Mouse (Mus musculus): ENCODE measurements around the gene Catsperz.

Catsperz gene

DNA sequence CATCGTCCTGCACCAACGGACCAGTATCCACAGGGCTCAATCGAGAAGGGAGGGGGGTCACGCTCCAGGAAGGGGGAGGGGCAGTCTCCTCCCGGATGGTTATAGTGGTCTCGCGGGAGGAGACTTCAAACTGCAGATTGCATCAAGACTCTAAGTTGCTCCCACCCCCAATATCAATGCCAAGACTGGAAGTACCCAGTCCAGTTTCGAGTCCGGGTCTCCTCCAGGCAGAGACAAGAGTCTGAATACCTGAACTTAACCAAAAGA lies at the start of gene Catsperz:
Catsperz (minus strand) TSS at position 74 of the 267 bp plus-strand sequence.
- POLR2A ChIA-PET: interaction anchor here in 3 of 4 experiments (1.2 to 7.1 kb wide), 7 partner anchors 9 to 114 kb away, joined by 3 to 43 read pairs (median 6); partner anchors contain the start of genes Bad (in 1 of the 3), Fkbp2 (in 1 of the 3), Gpr137 (in 1 of the 3) and Kcnk4 (in 1 of the 3)
- CTCF ChIA-PET: interaction anchor here (0.5 to 4.7 kb wide), 14 partner anchors 9 to 1767 kb away, joined by 3 to 86 read pairs (median 8); partner anchors contain the start of genes Bad (in 2 of the 4), Gpr137 (in 2 of the 4) and Kcnk4 (in 1 of the 4)

DNA sequence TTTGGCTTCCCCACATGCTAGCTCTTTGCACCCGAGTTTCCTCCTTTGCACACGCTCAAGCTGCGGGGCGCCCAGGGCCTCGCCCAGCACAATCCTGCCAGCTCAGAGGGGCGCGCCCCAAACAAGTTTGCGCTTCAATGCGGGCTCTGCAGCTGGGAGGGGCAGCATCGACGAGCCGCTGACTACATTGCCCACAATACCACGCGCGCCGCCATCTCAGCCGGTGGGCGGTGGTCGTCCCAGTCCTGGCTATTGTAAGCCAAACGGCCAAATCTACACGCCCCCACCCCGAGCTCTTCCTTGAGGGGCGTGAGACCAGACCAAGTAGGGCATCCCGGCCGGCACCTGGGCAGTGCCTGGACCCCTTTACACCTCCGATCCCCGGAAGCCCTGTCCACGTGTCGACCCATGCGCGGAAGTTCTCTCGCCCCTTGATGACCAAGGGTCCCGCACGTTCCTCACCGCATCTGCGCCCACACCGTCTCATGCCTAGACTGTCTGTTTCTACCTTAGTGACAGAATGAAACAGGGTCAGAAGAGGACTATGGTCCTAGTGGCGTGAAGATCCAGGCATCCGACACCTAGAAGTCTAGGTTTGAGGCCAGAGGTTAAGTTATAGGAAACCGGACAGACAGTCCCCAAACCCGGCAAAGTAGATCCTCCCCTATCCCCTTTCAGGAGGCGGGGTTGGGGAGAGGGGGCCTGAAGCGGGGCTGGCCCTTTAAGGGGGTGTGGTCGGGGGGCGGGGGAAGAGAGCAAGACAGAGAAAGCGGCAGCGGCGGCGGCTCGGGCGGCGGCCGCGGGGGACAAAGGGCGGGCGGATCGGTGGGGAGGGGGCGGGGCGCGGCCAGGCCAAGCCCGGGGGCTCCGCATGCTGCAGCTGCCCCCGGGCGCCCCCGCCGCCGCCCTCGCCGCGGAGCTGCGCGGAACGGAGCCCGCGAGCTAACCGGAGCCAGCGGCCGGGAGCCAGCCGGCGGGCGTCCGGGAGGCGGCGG lies 49.3 kb upstream of the Catsperz start, which contains the start of gene Ppp1r14b:
Ppp1r14b (plus strand) TSS at position 758 of the 995 bp plus-strand sequence.
- CTCF ChIA-PET: interaction anchor here in 3 of 4 experiments (0.5 to 1.3 kb wide), 14 partner anchors 12 to 1051 kb away, joined by 3 to 5 read pairs (median 3); no protein-coding TSS in a partner anchor
- POLR2A ChIA-PET: interaction anchor here (0.5 to 8.9 kb wide), 46 partner anchors 8 to 1969 kb away, joined by 3 to 99 read pairs (median 5); partner anchors contain the start of genes Nudt22 (in 3 of the 4), Trpt1 (in 3 of the 4), Bad (in 2 of the 4) and Stip1 (in 2 of the 4)

DNA sequence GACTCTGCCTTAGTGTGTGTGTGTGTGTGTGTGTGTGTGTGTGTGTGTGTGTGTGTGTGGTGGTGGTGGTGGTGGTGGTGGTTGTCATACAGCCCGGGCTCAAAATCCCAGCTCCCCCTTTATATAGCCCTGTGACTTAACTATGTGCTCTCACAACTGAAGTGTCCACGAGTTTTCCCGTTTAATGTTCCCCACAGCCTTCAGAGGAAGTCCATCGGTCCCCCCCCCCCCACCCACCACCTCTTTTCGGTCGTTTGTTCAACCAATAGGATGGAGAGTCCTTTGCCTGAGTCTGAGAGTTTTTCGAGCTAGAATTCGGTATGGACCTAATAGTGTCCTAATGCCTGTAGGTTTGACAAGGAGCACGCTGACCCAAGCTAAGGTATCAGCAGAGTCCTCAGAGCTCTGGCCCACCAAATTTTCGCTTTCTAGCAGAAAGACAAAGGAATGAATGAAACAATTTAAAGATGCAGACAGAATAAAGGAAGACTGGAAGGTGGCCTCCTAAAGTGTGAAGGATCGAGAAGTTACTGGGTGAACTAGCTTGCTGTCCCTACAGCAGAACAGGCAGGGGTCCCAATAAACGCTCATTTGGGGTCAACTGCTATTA lies 48.5 kb upstream of the Catsperz start:
- POLR2A ChIA-PET: interaction anchor here (0.5 to 3.3 kb wide), 29 partner anchors 9 to 1970 kb away, joined by 3 to 19 read pairs (median 4); partner anchors contain the start of genes Bad (in 2 of the 4), Nudt22 (in 2 of the 4), Trpt1 (in 2 of the 4) and Catsperz (in 1 of the 4)
- CTCF ChIA-PET: interaction anchor here in 3 of 4 experiments (0.6 to 1.3 kb wide), 11 partner anchors 11 to 1050 kb away, joined by 3 to 5 read pairs (median 3); no protein-coding TSS in a partner anchor

DNA sequence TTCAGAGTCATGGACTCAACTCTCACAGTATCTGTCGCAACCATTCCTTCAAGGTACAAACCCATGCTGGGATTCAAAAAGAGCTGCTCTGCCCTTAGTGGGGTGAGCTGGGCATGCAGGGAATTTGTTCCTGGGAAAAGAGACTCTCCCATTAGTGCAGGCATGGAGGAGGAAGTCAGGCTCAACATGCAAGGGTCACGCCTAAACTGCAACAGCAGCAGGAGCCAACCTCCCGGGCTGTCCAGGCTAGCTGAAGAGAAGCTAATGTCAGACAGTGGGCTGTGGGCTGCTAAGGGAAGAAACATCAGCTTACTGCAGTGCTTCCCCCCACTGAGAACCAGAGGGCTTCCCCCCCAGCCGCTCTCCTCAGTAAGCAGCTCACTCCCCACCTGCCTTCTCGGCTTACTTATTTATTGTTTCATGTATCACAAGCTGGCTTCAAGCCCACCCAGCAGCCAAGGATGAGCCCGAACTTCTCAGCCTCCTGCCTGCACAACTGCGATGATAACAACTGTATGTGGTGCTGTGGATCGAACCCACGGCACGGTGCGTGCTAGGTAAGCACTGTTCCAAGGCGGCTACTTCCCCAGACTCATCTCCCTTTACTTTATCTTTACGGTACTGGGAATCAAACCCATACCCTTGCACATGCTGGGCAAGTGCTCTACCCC lies 47.2 kb upstream of the Catsperz start:
- POLR2A ChIA-PET: interaction anchor here in 3 of 4 experiments (0.6 to 6.9 kb wide), 15 partner anchors 7 to 293 kb away, joined by 3 to 134 read pairs (median 5); partner anchors contain the start of genes Fkbp2 (in 3 of the 3), Vegfb (in 2 of the 3), Bad (in 1 of the 3) and Gpr137 (in 1 of the 3)
- CTCF ChIA-PET: interaction anchor here (0.6 to 6.1 kb wide), 7 partner anchors 7 to 36 kb away, joined by 3 to 89 read pairs (median 13); partner anchors contain the start of genes Fkbp2 (in 2 of the 4) and Bad (in 1 of the 4)

DNA sequence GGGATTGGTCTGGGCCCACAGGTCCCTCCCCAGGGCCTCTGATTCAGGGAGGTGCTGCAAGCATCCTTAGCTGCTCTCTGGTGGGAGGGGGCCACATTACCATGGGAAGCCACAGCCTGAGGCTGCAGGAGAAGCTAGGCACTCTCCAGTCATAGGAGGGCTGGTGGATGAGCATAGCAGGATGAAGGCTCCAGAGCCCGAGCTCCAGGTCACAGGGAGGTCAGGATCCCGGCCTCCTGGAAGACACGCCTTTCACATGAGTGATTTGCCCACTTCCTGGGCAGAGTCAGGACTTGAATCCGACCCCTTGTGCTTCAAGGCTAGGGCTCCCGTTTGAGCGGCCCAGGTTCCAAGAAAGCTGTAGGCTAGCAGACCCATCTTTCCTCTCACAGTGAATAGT lies 46.5 kb upstream of the Catsperz start:
- CTCF ChIA-PET: interaction anchor here (0.6 to 6.1 kb wide), 12 partner anchors 7 to 49 kb away, joined by 3 to 89 read pairs (median 11); partner anchors contain the start of genes Fkbp2 (in 3 of the 4), Bad (in 1 of the 4), Nudt22 (in 1 of the 4) and Trpt1 (in 1 of the 4)
- POLR2A ChIA-PET: interaction anchor here (0.5 to 6.9 kb wide), 29 partner anchors 8 to 1770 kb away, joined by 3 to 134 read pairs (median 5); partner anchors contain the start of genes Fkbp2 (in 3 of the 4), Vegfb (in 2 of the 4), Bad (in 1 of the 4) and Esrra (in 1 of the 4)

DNA sequence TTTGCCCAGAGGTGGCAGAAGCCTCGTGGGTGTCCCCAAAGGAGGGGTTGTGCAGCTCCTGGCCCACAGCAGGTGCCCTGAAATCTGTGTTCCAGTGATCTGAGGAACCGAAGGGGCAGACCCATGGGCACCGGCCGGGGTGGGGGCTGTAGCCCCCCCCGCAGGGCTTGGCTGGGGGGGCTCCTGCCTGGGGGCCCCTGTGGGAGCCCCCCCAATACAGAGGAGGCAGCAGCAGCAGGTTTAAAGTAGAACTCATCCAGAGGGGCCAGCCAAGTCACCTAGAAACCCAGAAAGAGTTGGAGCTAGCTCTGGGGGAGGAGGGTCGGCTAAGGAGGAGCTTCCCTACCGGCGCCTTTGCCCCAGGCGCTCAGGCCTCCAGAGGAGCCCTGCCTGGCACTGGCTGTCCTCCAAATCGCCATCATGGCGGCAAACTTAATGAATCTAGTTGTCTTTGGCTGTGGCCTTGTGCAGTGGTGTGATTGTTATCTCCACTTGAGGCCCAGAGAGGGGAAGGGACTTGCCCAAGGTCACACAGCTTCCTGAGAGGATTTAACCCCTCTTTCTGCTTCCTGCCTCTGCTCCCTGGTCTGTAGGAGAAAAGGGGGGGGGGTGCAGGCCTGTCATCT lies 45.4 kb upstream of the Catsperz start:
- CTCF ChIA-PET: interaction anchor here (0.5 to 6.1 kb wide), 45 partner anchors 8 to 593 kb away, joined by 3 to 89 read pairs (median 5); partner anchors contain the start of genes Fkbp2 (in 3 of the 4), Dnajc4 (in 2 of the 4), Bad (in 1 of the 4) and Catsperz (in 1 of the 4)
- POLR2A ChIA-PET: interaction anchor here (0.5 to 6.9 kb wide), 43 partner anchors 8 to 1753 kb away, joined by 3 to 134 read pairs (median 4); partner anchors contain the start of genes Fkbp2 (in 3 of the 4), Dnajc4 (in 2 of the 4), Gpr137 (in 2 of the 4) and Nudt22 (in 2 of the 4)

DNA sequence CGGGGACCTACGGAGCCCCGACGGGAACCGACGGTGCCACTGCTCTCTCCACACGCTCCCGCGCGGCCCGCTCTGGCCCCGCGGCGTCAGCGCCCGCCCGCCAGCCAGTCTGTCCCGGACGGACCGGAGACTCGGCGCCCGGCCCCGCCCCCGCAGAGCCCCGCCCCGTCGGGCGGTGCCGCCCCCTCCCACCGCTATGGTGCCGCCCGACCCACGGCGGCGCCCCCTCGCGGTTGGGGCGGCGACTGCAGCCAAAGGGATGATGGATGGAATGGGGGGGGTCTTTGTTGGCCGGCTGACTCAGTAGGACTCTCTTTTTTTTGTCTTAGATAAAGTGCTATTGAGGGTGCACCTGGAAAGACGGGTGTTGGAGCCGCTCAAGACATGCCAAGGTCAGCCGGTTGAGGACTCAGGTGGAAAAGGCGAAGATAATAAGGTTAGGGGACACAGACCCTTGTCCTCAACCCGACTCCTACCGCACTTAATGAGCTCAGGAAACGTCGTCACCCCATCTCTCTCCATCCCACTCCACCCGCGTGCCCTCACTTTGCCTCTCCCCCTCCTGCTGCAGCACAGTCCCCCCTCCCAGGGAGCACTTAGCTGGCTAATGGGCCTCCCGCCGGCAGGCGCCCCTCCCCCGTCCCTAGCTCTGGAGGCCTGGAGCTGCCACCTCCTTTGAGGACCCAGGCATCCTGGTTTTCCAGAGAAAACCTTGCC lies 44.6 kb upstream of the Catsperz start:
- ChIA-PET CTCF (interaction anchor here (0.5 to 6.1 kb wide), 44 partner anchors 8 to 593 kb away, joined by 3 to 89 read pairs (median 4); partner anchors contain the start of genes Fkbp2 (in 3 of the 4), Dnajc4 (in 2 of the 4), Bad (in 1 of the 4) and Catsperz (in 1 of the 4)), POLR2A (interaction anchor here (0.6 to 6.9 kb wide), 34 partner anchors 8 to 1512 kb away, joined by 3 to 134 read pairs (median 4); partner anchors contain the start of genes Fkbp2 (in 3 of the 4), Gpr137 (in 2 of the 4), Nudt22 (in 2 of the 4) and Trpt1 (in 2 of the 4))

DNA sequence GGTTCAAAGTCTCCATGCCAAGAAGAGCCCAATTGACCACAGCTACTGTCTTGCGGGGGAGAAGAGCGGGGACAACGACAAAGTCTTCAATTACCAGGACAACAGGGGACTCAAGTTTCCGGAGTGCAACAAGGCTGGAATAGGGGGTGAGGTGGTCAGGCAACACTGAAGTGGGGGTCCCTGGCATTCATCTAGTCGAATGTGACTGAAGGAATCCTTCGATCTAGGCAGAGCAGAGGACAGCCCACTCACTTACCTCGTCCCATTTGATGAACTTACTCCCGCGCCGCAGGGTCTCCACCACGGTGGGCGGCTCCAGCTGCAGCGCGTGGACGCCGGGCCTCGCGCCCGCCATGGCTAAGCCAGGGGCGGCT lies 44.1 kb upstream of the Catsperz start:
- ChIA-PET POLR2A (interaction anchor here in 3 of 4 experiments (0.6 to 6.9 kb wide), 16 partner anchors 8 to 1060 kb away, joined by 3 to 134 read pairs (median 7); partner anchors contain the start of genes Fkbp2 (in 3 of the 3), Nudt22 (in 2 of the 3), Trpt1 (in 2 of the 3) and Stip1 (in 1 of the 3)), CTCF (interaction anchor here (1.0 to 6.1 kb wide), 13 partner anchors 10 to 131 kb away, joined by 3 to 89 read pairs (median 10); partner anchors contain the start of genes Fkbp2 (in 3 of the 4), Catsperz (in 1 of the 4), Dnajc4 (in 1 of the 4) and Esrra (in 1 of the 4))

DNA sequence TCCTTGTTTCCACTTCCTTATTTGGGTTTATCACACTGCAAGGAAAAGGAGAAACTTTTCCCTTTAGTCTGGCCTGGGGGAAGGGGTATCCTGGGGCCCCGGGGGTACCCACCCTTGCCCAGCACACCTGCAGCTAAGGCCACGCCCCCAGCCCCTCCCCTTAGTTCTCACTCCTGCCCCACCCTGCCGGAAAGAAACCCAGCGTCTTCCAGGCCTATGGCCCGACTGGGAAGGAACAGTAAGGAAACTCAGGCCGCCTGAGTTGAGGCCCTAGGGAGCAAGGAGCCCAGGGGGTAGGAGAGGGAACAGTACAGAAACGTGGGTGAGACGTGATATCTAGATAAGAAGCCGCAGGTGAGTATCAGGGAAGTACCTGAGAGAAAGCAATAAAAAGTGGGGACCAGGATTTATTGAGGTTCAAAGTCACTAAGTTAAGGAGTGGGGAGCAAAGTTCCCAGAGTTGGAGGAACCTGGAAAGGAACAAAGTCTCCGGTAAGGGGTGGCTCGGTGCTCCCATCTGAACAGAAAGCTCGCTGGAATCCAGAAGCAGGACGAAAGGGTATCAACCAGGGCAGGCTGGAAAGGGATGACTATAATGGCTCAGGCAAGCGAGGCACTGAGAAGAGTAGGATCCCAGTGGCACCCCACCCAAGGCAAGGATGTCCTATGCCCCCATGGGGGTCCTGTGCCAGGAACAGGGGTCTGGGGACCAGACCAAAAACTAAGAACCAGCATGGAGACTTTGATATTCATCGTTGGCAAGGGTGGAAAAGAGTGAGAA lies 43.5 kb upstream of the Catsperz start:
- POLR2A ChIA-PET: interaction anchor here in 3 of 4 experiments (0.6 to 6.9 kb wide), 10 partner anchors 8 to 1745 kb away, joined by 3 to 134 read pairs (median 4); partner anchors contain the start of genes Fkbp2 (in 2 of the 3), Nudt22 (in 1 of the 3) and Trpt1 (in 1 of the 3)
- CTCF ChIA-PET: interaction anchor here in 3 of 4 experiments (2.2 to 6.1 kb wide), 4 partner anchors 10 to 16 kb away, joined by 14 to 89 read pairs (median 34); partner anchors contain the start of gene Fkbp2 (in 2 of the 3)

DNA sequence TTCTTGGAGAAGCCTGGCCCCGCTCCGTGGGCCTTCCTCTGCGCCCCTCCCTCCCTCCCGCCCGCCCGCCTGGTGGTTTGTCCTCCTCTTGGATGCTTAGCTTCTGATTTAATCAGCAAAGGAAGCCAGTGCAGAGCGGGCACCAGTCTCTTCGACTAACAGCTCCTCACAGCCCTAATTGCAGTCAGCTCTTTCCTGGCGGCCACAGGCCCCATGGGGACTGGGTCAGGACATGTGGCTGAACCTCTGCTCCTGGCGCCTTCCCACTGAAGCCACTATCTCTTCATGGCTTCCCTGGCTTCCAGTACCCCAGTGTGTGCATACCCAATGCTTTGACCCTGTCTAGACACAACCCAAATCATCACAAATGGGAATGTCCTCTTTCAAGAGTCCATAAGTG lies 31.3 kb upstream of the Catsperz start:
- POLR2A ChIA-PET: interaction anchor here in 3 of 4 experiments (0.6 to 12.2 kb wide), 19 partner anchors 9 to 567 kb away, joined by 3 to 134 read pairs (median 4); partner anchors contain the start of genes Bad (in 2 of the 3), Dnajc4 (in 2 of the 3), Gpr137 (in 2 of the 3) and Nudt22 (in 2 of the 3)
- CTCF ChIA-PET: interaction anchor here (0.5 to 7.6 kb wide), 9 partner anchors 13 to 122 kb away, joined by 3 to 41 read pairs (median 4); partner anchors contain the start of genes Catsperz (in 1 of the 4) and Plcb3 (in 1 of the 4)

DNA sequence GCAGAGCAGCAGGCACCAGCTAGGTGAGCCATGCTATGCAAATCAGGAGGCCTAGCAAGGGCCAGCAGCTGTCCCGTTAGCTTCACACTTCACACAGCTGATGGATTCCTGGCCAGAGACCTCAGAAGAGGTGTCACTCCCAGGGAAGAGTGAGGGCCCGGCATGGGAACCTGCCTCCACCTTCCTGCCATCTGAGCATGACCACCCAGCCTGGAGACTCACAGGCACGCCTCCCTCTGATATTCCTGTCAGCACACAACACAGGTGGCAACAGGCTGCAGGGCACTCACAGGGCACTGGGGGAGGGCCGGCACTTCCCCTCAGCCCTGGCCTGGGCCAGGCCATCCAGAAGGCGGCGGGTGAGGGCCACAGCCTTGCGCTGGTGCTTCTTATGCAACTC lies 30.2 kb upstream of the Catsperz start:
- POLR2A ChIA-PET: interaction anchor here in 3 of 4 experiments (0.9 to 12.2 kb wide), 12 partner anchors 8 to 41 kb away, joined by 3 to 134 read pairs (median 4); partner anchors contain the start of genes Dnajc4 (in 2 of the 3), Nudt22 (in 2 of the 3), Trpt1 (in 2 of the 3) and Bad (in 1 of the 3)
- CTCF ChIA-PET: interaction anchor here in 3 of 4 experiments (1.2 to 7.6 kb wide), 6 partner anchors 14 to 65 kb away, joined by 3 to 41 read pairs (median 5); no protein-coding TSS in a partner anchor

DNA sequence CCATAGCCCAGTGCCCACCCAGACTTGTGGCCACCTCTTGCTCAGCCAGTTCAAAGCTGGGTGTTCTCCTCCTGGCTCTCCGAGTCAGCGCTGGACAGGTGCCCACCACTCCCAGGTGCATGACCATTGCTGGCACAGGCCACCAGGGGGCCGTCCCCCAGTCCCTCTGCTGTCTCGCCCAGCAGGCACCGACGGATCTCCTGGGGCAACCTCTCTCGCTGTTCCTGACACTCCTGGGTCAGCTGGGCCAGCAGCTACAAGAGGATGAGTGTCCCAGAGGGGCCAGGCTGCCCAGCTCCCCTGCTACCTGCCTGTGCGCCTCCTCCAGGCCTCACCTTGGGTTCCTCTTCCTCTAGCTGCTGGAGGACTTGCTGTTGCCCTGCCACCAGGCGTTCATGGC lies 28.9 kb upstream of the Catsperz start:
- POLR2A ChIA-PET: interaction anchor here in 3 of 4 experiments (0.9 to 12.2 kb wide), 11 partner anchors 10 to 384 kb away, joined by 3 to 134 read pairs (median 13); partner anchors contain the start of genes Bad (in 2 of the 3), Gpr137 (in 2 of the 3), Esrra (in 1 of the 3) and Fkbp2 (in 1 of the 3)
- CTCF ChIA-PET: interaction anchor here in 2 of 4 experiments (1.2 to 7.6 kb wide), 4 partner anchors 11 to 25 kb away, joined by 3 to 42 read pairs (median 28); partner anchors contain the start of gene Fkbp2 (in 1 of the 2)

DNA sequence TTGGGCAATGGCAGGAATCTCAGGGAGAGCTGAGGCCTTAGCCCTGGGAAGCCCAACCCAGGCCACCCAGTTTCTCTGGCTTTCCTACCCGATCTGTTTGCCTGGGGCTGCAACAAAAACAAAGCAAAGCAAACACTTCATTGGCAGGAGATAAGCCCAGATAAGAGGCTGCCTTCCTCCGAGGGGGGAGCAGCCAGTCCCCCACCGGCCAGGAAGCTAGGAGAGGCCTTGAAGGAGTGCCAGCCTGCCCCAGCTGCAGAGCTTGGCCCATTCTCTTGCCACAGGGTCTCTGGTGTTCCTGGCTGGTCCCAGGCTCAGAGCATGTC lies 27.5 kb upstream of the Catsperz start:
- ChIA-PET CTCF (interaction anchor here in 1 of 4 experiments (0.8 to 7.6 kb wide), 5 partner anchors 10 to 350 kb away, joined by 3 to 42 read pairs (median 19); partner anchors contain the start of genes Bad, Fkbp2 and Gpr137), POLR2A (interaction anchor here (0.5 to 12.2 kb wide), 31 partner anchors 8 to 319 kb away, joined by 3 to 134 read pairs (median 8); partner anchors contain the start of genes Bad (in 4 of the 4), Gpr137 (in 4 of the 4), Fkbp2 (in 2 of the 4) and Nudt22 (in 2 of the 4))
